Mouse (Mus musculus): ENCODE results near the gene Nhlrc1. TPM values are rescaled to one million over a fixed set of nuclear protein-coding genes. Genes with fewer than 3 reads are reported as not detected.

The Nhlrc1 gene
- polyA plus RNA-seq, 1 experiment from 2014 or later = 5.4 TPM

GRCm38 (mm10) chr13:46967308-46967707 lies 47.3 kb downstream of the Nhlrc1 start:
- Histone ChIP-seq H3K4me3 (no peak overlapping the region), H3K27ac (no peak overlapping the region), H3K4me1 (replicated peaks) (peaks cover 6% of the 10 kb centered on the region), H3K27me3 (ENCODE audit: insufficient read depth, poor library complexity, severe bottlenecking) (no peaks in the 10 kb centered on the region), H3K36me3 (no peaks in the 10 kb centered on the region), H3K9me3 (no peaks in the 10 kb centered on the region)
- 79% methylated on average over 4 of the region's 4 CpGs for WGBS
- DNase-seq (ENCODE audit: low spot score) = no peak

Other genes starting within 250 kb of the Nhlrc1 start
- gene Kif13a, start 85.0 kb downstream of the Nhlrc1 start, polyA plus RNA-seq (2016; fragmentation: Nextera tagmentation; extraction: Ambion mirVana) = 13.6 and 15.3 TPM in 2 replicates
- 15.2 and 16.3 TPM in 2 replicates for gene Kdm1b, start 28.6 kb upstream of the Nhlrc1 start, polyA plus RNA-seq (2016; fragmentation: Nextera tagmentation; extraction: Ambion mirVana)
- gene Tpmt, start 29.9 kb upstream of the Nhlrc1 start, polyA plus RNA-seq (2016; fragmentation: Nextera tagmentation; extraction: Ambion mirVana) = 36.1 and 40.9 TPM in 2 replicates
- gene Dek, start 91.4 kb upstream of the Nhlrc1 start, polyA plus RNA-seq (2016; fragmentation: Nextera tagmentation; extraction: Ambion mirVana) = 222 and 348 TPM in 2 replicates
- gene Rnf144b, start 107.8 kb upstream of the Nhlrc1 start, polyA plus RNA-seq (2016; fragmentation: Nextera tagmentation; extraction: Ambion mirVana) = 0.46 and 0.82 TPM in 2 replicates

All from hindbrain, embryonic 10.5 days (tissue).